Mouse (Mus musculus) bone marrow macrophage, adult 2 months (primary cell): Measurements from ENCODE around the gene Nckap5.

ENCODE experiments used
- CTCF ChIP-seq: IDR thresholded peaks from 2 replicates; pipeline ENCODE4 v1.5.1; 2012; ENCODE audit warnings: low read depth, mild to moderate bottlenecking, low read length, moderate library complexity
- POLR2A ChIP-seq: IDR thresholded peaks from 2 replicates; pipeline ENCODE4 v1.6.1; 2012; ENCODE audit warnings: mild to moderate bottlenecking, low read depth, low read length, borderline replicate concordance

DNA sequence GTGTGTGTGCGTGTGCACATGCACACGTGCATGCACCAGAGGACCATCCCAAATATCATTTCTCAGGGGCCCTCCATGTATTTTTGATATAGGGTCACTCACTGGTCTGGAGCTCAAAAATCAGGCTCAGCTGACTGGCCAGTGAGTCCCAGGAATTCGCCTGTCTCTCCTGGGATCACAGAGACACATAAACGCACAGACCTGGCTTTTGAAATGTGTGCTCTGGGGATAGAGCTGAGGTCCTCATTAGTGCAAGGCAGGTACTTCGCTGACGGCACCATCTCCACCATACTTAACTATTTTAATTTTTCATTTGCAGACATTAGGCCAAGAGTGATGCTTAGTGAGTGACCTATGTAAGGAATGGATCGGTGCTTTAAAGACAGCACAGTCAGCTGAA is 743.4 kb downstream of the Nckap5 start:
- no peak for TF ChIP-seq CTCF
- TF ChIP-seq POLR2A: no peak
